Mouse (Mus musculus): Measurements from ENCODE around the gene Gria2.
A peak's percentile ranks its signal among the peaks of the same experiment; 100 is the strongest.

Gria2 gene

DNA sequence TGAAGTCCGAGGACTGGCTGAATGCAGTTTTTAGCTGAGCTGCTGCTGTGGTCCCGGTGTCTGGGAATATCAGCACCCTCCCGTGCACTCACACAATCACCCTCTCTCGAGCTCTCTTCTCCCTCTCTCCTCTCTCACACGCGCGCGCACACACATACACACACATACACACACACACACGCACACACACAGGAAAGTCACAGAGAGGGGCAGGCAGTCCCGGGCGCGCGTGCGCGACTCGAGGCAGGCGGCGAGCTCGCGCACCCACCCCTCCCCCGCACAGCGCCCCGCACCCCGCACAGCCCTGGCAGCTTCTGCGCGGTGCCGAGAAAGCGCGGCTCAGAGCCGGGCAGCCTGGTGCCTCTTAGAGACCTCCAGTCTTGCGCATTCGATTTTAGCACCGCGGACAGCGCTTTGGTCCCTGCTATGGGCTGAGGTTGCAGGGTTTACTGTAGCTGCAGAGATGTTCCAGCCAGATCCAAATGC, at the start of gene Gria2:
Gria2 (minus strand) TSS at position 240 of the 486 bp plus-strand sequence.
- H3K36me3 ChIP-seq (ENCODE audit: control insufficient read depth, insufficient read depth, low read length, poor library complexity, severe bottlenecking) = no peaks in the 10 kb centered on the region
- H3K27me3 ChIP-seq (ENCODE audit: control insufficient read depth, insufficient read depth, low read length, poor library complexity, severe bottlenecking) = no peaks in the 10 kb centered on the region; the same call in none of the 2 replicates
- peak; percentile 68 for DNase-seq (ENCODE audit: low read depth, low spot score)

GRCm38 (mm10) chr3:80850947-80851346, 48.3 kb upstream of the Gria2 start:
- Histone ChIP-seq H3K36me3 (ENCODE audit: control insufficient read depth, insufficient read depth, low read length, poor library complexity, severe bottlenecking) (no peaks in the 10 kb centered on the region), H3K27me3 (ENCODE audit: control insufficient read depth, insufficient read depth, low read length, poor library complexity, severe bottlenecking) (no peaks in the 10 kb centered on the region)
- DNase-seq (ENCODE audit: low read depth, low spot score) = no peak

DNA sequence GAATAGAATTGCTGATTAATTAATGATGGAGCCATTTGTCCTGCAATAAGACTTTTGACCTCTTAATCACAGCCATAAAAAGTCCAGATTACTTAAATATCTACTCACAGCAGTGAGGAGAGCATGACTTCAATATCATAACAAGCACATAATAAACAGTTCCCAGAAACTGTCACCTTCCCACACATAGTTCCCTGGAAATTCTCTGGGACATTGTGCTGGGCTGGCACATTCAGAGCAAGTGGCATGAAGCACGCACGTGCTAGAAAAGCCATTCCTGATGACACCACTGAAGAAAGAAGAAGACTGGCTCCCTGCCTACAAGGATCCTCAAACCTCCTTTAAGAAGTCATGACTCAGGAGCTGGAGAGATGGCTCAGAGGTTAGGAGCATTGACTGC, 43.0 kb upstream of the Gria2 start:
- H3K27me3 ChIP-seq (ENCODE audit: control insufficient read depth, insufficient read depth, low read length, poor library complexity, severe bottlenecking) = no peaks in the 10 kb centered on the region; the same call in 1 of the 2 replicates
- no peaks in the 10 kb centered on the region for H3K36me3 ChIP-seq (ENCODE audit: control insufficient read depth, insufficient read depth, low read length, poor library complexity, severe bottlenecking)
- DNase-seq (ENCODE audit: low read depth, low spot score) = no peak

DNA sequence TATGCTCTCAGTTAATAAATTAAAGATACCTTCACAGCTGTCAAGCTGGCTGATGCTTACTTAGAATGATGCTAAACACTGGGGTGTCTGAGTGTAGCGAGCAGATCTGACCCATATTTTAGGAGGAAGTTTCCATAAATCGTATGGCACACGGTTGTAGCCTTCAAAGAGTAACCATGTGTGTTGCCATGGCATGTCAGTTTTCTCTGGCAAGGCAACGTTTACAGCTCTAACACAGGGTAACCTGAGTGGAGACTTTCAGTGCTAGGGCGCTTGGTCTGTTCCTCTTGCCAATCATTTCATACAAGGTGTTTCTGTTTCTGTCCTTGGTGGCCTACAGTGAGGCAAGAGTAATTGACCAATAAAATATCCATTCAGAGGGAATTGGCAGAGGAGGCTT, 37.2 kb upstream of the Gria2 start:
- no peaks in the 10 kb centered on the region for H3K27me3 ChIP-seq (ENCODE audit: control insufficient read depth, insufficient read depth, low read length, poor library complexity, severe bottlenecking)
- DNase-seq (ENCODE audit: low read depth, low spot score) = no peak
- no peaks in the 10 kb centered on the region for H3K36me3 ChIP-seq (ENCODE audit: control insufficient read depth, insufficient read depth, low read length, poor library complexity, severe bottlenecking)

GRCm38 (mm10) chr3:80837583-80837982, 34.9 kb upstream of the Gria2 start:
- Histone ChIP-seq H3K36me3 (ENCODE audit: control insufficient read depth, insufficient read depth, low read length, poor library complexity, severe bottlenecking) (no peaks in the 10 kb centered on the region), H3K27me3 (ENCODE audit: control insufficient read depth, insufficient read depth, low read length, poor library complexity, severe bottlenecking) (no peaks in the 10 kb centered on the region)
- no peak for DNase-seq (ENCODE audit: low read depth, low spot score)

- no peaks in the 10 kb centered on the region for H3K27me3 ChIP-seq (ENCODE audit: control insufficient read depth, insufficient read depth, low read length, poor library complexity, severe bottlenecking)
- DNase-seq (ENCODE audit: low read depth, low spot score) = peak; percentile 56
- H3K36me3 ChIP-seq (ENCODE audit: control insufficient read depth, insufficient read depth, low read length, poor library complexity, severe bottlenecking) = no peaks in the 10 kb centered on the region
Measured at GRCm38 (mm10) chr3:80823975-80824374, 21.3 kb upstream of the Gria2 start.

DNA sequence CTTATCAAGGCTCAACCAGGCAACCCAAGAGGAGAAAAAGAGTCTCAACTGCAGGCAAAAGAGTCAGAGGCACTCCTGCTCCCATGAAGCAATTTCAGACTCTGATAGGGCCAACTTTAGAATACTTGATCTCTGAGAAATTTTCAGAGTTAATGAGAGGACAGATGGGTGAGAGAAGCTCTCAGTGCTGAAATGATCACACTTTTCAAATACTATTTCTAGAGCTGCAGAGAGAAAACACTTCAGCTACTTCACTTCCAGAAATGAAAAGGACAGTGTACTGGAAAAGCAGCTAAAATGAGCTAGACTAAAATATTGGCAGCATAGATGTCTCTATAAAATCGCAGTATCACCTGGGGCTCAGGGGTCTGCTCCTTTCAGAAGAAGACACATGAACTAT, 16.0 kb upstream of the Gria2 start:
- no peaks in the 10 kb centered on the region for H3K27me3 ChIP-seq (ENCODE audit: control insufficient read depth, insufficient read depth, low read length, poor library complexity, severe bottlenecking)
- no peak for DNase-seq (ENCODE audit: low read depth, low spot score)

GRCm38 (mm10) chr3:80813734-80814133, 11.1 kb upstream of the Gria2 start:
- Histone ChIP-seq H3K27me3 (ENCODE audit: control insufficient read depth, insufficient read depth, low read length, poor library complexity, severe bottlenecking) (no peaks in the 10 kb centered on the region), H3K36me3 (ENCODE audit: control insufficient read depth, insufficient read depth, low read length, poor library complexity, severe bottlenecking) (no peaks in the 10 kb centered on the region)
- no peak for DNase-seq (ENCODE audit: low read depth, low spot score)

More for the DNA sequence above, 16.0 kb upstream of the Gria2 start:
- no peaks in the 10 kb centered on the region for H3K36me3 ChIP-seq (ENCODE audit: control insufficient read depth, insufficient read depth, low read length, poor library complexity, severe bottlenecking)

- Histone ChIP-seq H3K36me3 (ENCODE audit: control insufficient read depth, insufficient read depth, low read length, poor library complexity, severe bottlenecking) (no peaks in the 10 kb centered on the region), H3K27me3 (ENCODE audit: control insufficient read depth, insufficient read depth, low read length, poor library complexity, severe bottlenecking) (no peaks in the 10 kb centered on the region)
- peak; percentile 62 for DNase-seq (ENCODE audit: low read depth, low spot score)
Measured at GRCm38 (mm10) chr3:80812237-80812636, 9.6 kb upstream of the Gria2 start.

DNA sequence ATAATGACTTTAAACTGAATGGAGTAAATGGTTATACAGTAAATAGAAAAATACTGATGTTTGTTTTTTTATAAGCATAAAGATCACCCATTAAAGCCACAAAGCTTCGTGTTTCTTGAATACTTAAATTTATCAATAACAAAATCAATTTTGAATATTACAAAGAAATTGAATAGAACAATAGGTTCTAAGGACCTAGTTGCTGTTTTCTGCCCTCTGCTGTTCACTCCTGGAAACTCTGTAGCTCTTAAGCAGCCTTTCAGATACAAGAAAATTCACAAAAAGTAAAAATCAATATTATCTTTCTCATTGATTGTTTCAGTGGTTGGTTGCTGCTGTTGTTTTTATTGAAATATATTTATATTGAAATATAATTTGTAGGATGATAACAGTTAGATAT, 2.7 kb upstream of the Gria2 start:
- DNase-seq (ENCODE audit: low read depth, low spot score) = peak; percentile 32
- Histone ChIP-seq H3K36me3 (ENCODE audit: control insufficient read depth, insufficient read depth, low read length, poor library complexity, severe bottlenecking) (no peaks in the 10 kb centered on the region), H3K27me3 (ENCODE audit: control insufficient read depth, insufficient read depth, low read length, poor library complexity, severe bottlenecking) (no peaks in the 10 kb centered on the region; the same call in none of the 2 replicates)

DNA sequence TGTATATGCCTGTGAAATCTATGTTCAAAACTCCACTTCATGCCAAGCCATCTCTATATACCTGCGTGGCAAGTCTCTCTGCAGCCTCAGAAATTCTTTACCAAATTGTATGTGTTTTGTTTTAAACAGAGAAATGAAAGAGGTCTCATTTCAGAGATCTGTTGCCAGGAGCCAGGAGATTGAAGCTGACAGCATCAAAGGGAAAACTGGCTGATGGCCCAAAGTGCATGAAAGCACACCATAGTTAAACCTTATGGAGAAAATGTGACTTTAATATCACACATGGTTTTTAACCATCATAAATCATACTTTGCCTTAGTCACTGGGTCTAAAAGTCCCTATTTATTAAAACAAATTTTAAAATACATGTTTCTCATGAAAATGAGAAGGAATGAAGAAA, 1.2 kb upstream of the Gria2 start:
- no peaks in the 10 kb centered on the region for H3K36me3 ChIP-seq (ENCODE audit: control insufficient read depth, insufficient read depth, low read length, poor library complexity, severe bottlenecking)
- no peak for DNase-seq (ENCODE audit: low read depth, low spot score)
- H3K27me3 ChIP-seq (ENCODE audit: control insufficient read depth, insufficient read depth, low read length, poor library complexity, severe bottlenecking) = no peaks in the 10 kb centered on the region; the same call in none of the 2 replicates

DNA sequence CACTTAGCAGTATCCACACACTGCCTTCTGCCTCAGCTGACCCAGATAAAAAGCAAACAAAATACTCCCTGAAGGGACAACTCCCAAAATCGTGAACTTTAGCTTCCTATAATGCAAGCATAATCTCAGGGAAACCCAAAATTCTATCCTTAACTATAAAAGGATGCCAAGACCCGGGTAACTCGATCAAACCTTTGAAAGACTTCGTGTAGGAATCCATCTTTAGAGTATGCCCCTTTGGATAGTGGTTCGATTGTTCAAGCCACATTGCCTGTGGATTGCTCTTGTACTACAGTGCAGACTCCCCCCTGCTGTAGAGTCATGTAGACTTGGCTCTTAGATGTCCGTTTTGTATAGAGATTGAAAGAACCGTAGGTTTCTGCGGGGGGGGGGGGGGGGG, 576 bp upstream of the Gria2 start:
- no peaks in the 10 kb centered on the region; the same call in none of the 2 replicates for H3K27me3 ChIP-seq (ENCODE audit: control insufficient read depth, insufficient read depth, low read length, poor library complexity, severe bottlenecking)
- no peaks in the 10 kb centered on the region for H3K36me3 ChIP-seq (ENCODE audit: control insufficient read depth, insufficient read depth, low read length, poor library complexity, severe bottlenecking)
- DNase-seq (ENCODE audit: low read depth, low spot score) = no peak

GRCm38 (mm10) chr3:80801827-80802310, 766 bp downstream of the Gria2 start:
- Histone ChIP-seq H3K36me3 (ENCODE audit: control insufficient read depth, insufficient read depth, low read length, poor library complexity, severe bottlenecking) (no peaks in the 10 kb centered on the region), H3K27me3 (ENCODE audit: control insufficient read depth, insufficient read depth, low read length, poor library complexity, severe bottlenecking) (no peaks in the 10 kb centered on the region; the same call in none of the 2 replicates)
- DNase-seq (ENCODE audit: low read depth, low spot score) = no peak

GRCm38 (mm10) chr3:80800995-80801826, 1.4 kb downstream of the Gria2 start:
- Histone ChIP-seq H3K36me3 (ENCODE audit: control insufficient read depth, insufficient read depth, low read length, poor library complexity, severe bottlenecking) (no peaks in the 10 kb centered on the region), H3K27me3 (ENCODE audit: control insufficient read depth, insufficient read depth, low read length, poor library complexity, severe bottlenecking) (no peaks in the 10 kb centered on the region; the same call in none of the 2 replicates)
- DNase-seq (ENCODE audit: low read depth, low spot score) = no peak

GRCm38 (mm10) chr3:80800299-80800994, 2.2 kb downstream of the Gria2 start:
- Histone ChIP-seq H3K27me3 (ENCODE audit: control insufficient read depth, insufficient read depth, low read length, poor library complexity, severe bottlenecking) (no peaks in the 10 kb centered on the region; the same call in none of the 2 replicates), H3K36me3 (ENCODE audit: control insufficient read depth, insufficient read depth, low read length, poor library complexity, severe bottlenecking) (no peaks in the 10 kb centered on the region)
- peak; percentile 21 for DNase-seq (ENCODE audit: low read depth, low spot score)

Measured in splenic B cell, adult 2 months (primary cell).